Mouse (Mus musculus) C2C12 (cell line): ENCODE measurements around the gene Rnf40.

ENCODE experiments used
- CTCF ChIP-seq: IDR thresholded peaks from one replicate; pipeline ENCODE4 v1.5.1; 2011; ENCODE audit not compliant: control insufficient read depth, insufficient read depth, insufficient read length
- FOSL1 ChIP-seq: IDR thresholded peaks from one replicate; pipeline ENCODE4 v1.8.0; 2011; ENCODE audit warnings: mild to moderate bottlenecking, low read length; ENCODE audit not compliant: poor library complexity, insufficient read depth, severe bottlenecking
- MYOD1 ChIP-seq: IDR thresholded peaks from one replicate; pipeline ENCODE4 v1.6.1; 2011; ENCODE audit warnings: low read depth; ENCODE audit not compliant: control insufficient read depth, insufficient read length
- USF1 ChIP-seq: IDR thresholded peaks from one replicate; pipeline ENCODE4 v1.6.1; 2011; ENCODE audit warnings: low read depth, mild to moderate bottlenecking, control low read depth, moderate library complexity

GRCm38 (mm10) chr7:127587196-127587595 is 1.4 kb upstream of the Rnf40 start:
- TF ChIP-seq USF1 (no peak), MYOD1 (no peak), FOSL1 (no peak), CTCF (no peak)
